Mouse (Mus musculus) midbrain, embryonic 16.5 days (tissue): ENCODE measurements at regions not wholly inside any gene's neighbourhood (a gene's known extent, or its start where the extent isn't known, plus 50 kb on each side); places are given as distances from the start of the nearest gene placed in this dataset.

ENCODE experiments used
- ATAC-seq: fragments of 200-750 bp; cut with Nextera tagmentation; 2 replicates; pipeline ENCODE4 v1.8.0; 2017; ENCODE audit warnings: moderate TSS enrichment
- H3K27ac ChIP-seq: fragments of 300-500 bp; sonication (generic); 2 replicates; pipeline ENCODE4 v1.5.1; 2014; ENCODE audit warnings: mild to moderate bottlenecking, low read length, mixed read lengths
- H3K27me3 ChIP-seq: fragments of 300-500 bp; sonication (generic); 2 replicates; pipeline ENCODE4 v1.6.1; 2014; ENCODE audit warnings: low read depth, low read length, mixed read lengths; ENCODE audit not compliant: control insufficient read depth, insufficient read depth
- H3K36me3 ChIP-seq: fragments of 300-500 bp; sonication (generic); 2 replicates; pipeline ENCODE4 v1.6.1; 2014; ENCODE audit warnings: mild to moderate bottlenecking, low read length, moderate library complexity, mixed read lengths; ENCODE audit not compliant: control insufficient read depth, insufficient read depth
- H3K4me1 ChIP-seq: fragments of 300-500 bp; sonication (generic); 2 replicates; pipeline ENCODE4 v1.6.1; 2014; ENCODE audit warnings: mild to moderate bottlenecking, low read length, mixed read lengths; ENCODE audit not compliant: control insufficient read depth, insufficient read depth
- H3K4me2 ChIP-seq: fragments of 300-500 bp; sonication (generic); 2 replicates; pipeline ENCODE4 v1.6.1; 2014; ENCODE audit warnings: mild to moderate bottlenecking, low read length, mixed read lengths
- H3K4me3 ChIP-seq: fragments of 300-500 bp; sonication (generic); 2 replicates; pipeline ENCODE4 v1.5.1; 2014; ENCODE audit warnings: low read depth, mild to moderate bottlenecking, low read length, moderate library complexity, mixed read lengths
- H3K9ac ChIP-seq: fragments of 300-500 bp; sonication (generic); 2 replicates; pipeline ENCODE4 v1.6.1; 2014; ENCODE audit warnings: low read depth, low read length, mixed read lengths
- H3K9me3 ChIP-seq: fragments of 300-500 bp; sonication (generic); replicated peaks from 2 replicates; pipeline ENCODE4 v1.6.1; 2014; ENCODE audit warnings: mild to moderate bottlenecking, low read length, mixed read lengths; ENCODE audit not compliant: control insufficient read depth, poor library complexity, severe bottlenecking
- WGBS: fragments of 180-500 bp; shearing (Covaris S2); extraction: QIAGEN DNeasy Blood & Tissue Kit; methylation state at CpG from one replicate; pipeline ENCODE4 v1.1.7; 2014; 5-methylcytosine and 5-hydroxymethylcytosine counted together

- WGBS = 91% methylated on average over 4 of the region's 4 CpGs
- Histone ChIP-seq H3K4me2 (no peak overlapping the region), H3K9me3 (no peaks in the 10 kb centered on the region), H3K9ac (no peak overlapping the region), H3K27ac (no peak overlapping the region), H3K4me1 (peaks cover 10% of the 10 kb centered on the region), H3K36me3 (no peaks in the 10 kb centered on the region), H3K27me3 (peaks cover 11% of the 10 kb centered on the region), H3K4me3 (no peak overlapping the region)
- no peak for ATAC-seq
Observed at GRCm38 (mm10) chr3:33958216-33958615, 61.5 kb upstream of the Fxr1 start.

- Histone ChIP-seq H3K9ac (no peak overlapping the region), H3K27ac (no peak overlapping the region), H3K36me3 (no peaks in the 10 kb centered on the region), H3K4me2 (no peak overlapping the region), H3K4me3 (no peak overlapping the region), H3K4me1 (peaks cover 10% of the 10 kb centered on the region), H3K27me3 (peaks cover 8% of the 10 kb centered on the region), H3K9me3 (no peaks in the 10 kb centered on the region)
- ATAC-seq = no peak
- WGBS = 61% methylated on average over 6 of the region's 6 CpGs
Observed at GRCm38 (mm10) chr3:33960211-33960610, 59.5 kb upstream of the Fxr1 start.

- no peak overlapping the region for H3K27ac ChIP-seq
- H3K4me3 ChIP-seq = no peak overlapping the region
- no peak for ATAC-seq
- H3K27me3 ChIP-seq = no peaks in the 10 kb centered on the region
- no peaks in the 10 kb centered on the region for H3K4me1 ChIP-seq
- no peak overlapping the region for H3K4me2 ChIP-seq
- 85% methylated on average over 5 of the region's 5 CpGs for whole genome bisulfite sequencing
- H3K9me3 ChIP-seq = no peaks in the 10 kb centered on the region
- no peak overlapping the region for H3K9ac ChIP-seq
- H3K36me3 ChIP-seq = no peaks in the 10 kb centered on the region
Observed at GRCm38 (mm10) chr3:33962938-33963337, 56.8 kb upstream of the Fxr1 start.

GRCm38 (mm10) chr3:33967184-33967583 lies 52.6 kb upstream of the Fxr1 start:
- Histone ChIP-seq H3K27ac (no peak overlapping the region), H3K4me1 (no peaks in the 10 kb centered on the region), H3K4me3 (no peak overlapping the region), H3K9ac (no peak overlapping the region), H3K27me3 (no peaks in the 10 kb centered on the region), H3K4me2 (no peak overlapping the region), H3K9me3 (no peaks in the 10 kb centered on the region), H3K36me3 (no peaks in the 10 kb centered on the region)
- WGBS = 88% methylated on average over 8 of the region's 8 CpGs
- ATAC-seq = no peak
